8 mouse cellular contexts compared by ENCODE assay signal in the genomic region with DNA sequence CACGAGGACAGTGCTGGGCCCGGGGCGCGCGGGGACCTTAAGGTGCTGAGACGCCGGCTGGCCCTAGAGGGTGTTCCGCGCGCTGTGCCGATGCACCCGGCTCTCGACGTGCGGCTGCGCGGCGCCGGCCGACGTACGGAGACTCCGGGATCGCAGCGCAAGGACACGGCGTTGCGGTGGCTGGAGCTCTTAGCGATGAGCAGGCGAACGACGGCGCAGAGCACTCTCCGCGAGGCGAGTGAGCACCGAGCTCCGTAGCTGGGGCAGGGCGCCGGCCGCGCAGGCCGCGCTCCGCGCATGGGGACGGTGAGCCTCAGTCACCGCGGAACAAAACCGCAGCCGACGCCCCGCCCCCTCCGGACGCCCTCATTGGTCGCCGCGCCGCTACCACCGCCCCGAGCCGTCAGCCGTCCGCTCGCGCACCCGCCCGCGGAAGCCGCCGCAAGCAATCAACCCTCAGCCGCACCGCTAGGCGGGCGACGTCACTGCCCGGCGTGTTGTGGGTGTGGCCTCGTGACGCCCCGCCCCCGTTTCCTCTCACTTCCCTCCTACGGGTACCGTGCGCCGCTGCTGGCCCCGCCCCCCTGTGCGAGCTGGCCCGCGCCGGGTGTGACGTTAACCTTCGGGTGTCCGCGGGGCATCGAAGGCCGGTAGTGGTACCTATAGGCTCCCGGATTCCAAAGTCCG. TPM values are rescaled to one million over a fixed set of nuclear protein-coding genes. Genes with fewer than 3 reads are reported as not detected.
A peak's percentile ranks its signal among the peaks of the same experiment; 100 is the strongest.
DNase-seq lines count a peak whose midpoint lies in the region; ATAC-seq and TF ChIP-seq lines count a peak whose summit lies in the region.

Fam53a (minus strand) TSS at position 335 of the 687 bp plus-strand sequence.
Gm9903 (plus strand) TSS at position 625 of the 687 bp plus-strand sequence.

- H3K4me2 ChIP-seq in forebrain, embryonic 16.5 days (ENCODE audit: low read length) = peak within 1 kb of the TSS; percentile 89
- H3K4me2 ChIP-seq in lung, embryonic 14.5 days = peak within 1 kb of the TSS; percentile 83

- intact Hi-C loops in heart, postnatal 36 days (cut with DNase I) = loop anchor here (10.0 kb wide), 1 partner anchor 355 kb away; the partner anchor contains the start of gene Ctbp1

- H3K4me1 ChIP-seq in MEL (ENCODE audit: control insufficient read depth in 1 of 2, insufficient read depth in 2 of 2, low read length in 2 of 2) = peaks cover 10 to 17% of the 10 kb centered on the region in 2 experiments
- peaks cover 19% of the 10 kb centered on the region for H3K4me1 ChIP-seq in forebrain, embryonic 16.5 days (replicated peaks; ENCODE audit: control insufficient read depth, insufficient read depth, low read length)
- H3K4me1 ChIP-seq in lung, embryonic 14.5 days (ENCODE audit: insufficient read depth) = peaks cover 9% of the 10 kb centered on the region

- WGBS in forebrain, embryonic 16.5 days = under 1% methylated on average over 93 of the region's 99 CpGs
- under 1% methylated on average over 90 of the region's 99 CpGs for WGBS in lung, embryonic 14.5 days

- 0 out of 4 replicates have a peak, but pooled peaks of 1 of the 2 experiments have one; percentile 13 for TF ChIP-seq EP300 in MEL (IDR thresholded peaks at IDR 0.05; ENCODE audit: low read depth in 1 of 2, low read length in 2 of 2)

- peaks cover 0 to 17% of the 10 kb centered on the region in 2 experiments; a peak in 2 of 4 replicates for H3K36me3 ChIP-seq in MEL (ENCODE audit: control insufficient read depth in 1 of 2, insufficient read depth in 2 of 2, low read length in 2 of 2)
- H3K36me3 ChIP-seq in forebrain, embryonic 16.5 days (ENCODE audit: control insufficient read depth, insufficient read depth) = no peaks in the 10 kb centered on the region
- no peaks in the 10 kb centered on the region for H3K36me3 ChIP-seq in lung, embryonic 14.5 days (ENCODE audit: insufficient read depth)

- H3K79me2 ChIP-seq in MEL (ENCODE audit: control insufficient read depth, insufficient read depth, low read length, poor library complexity) = peaks cover 25% of the 10 kb centered on the region

- peak within 1 kb of the TSS; percentile 87 to 96 for H3K4me3 ChIP-seq in MEL (ENCODE audit: control insufficient read depth in 1 of 2, insufficient read depth in 1 of 2, low read depth in 2 of 2, low read length in 2 of 2)
- H3K4me3 ChIP-seq in forebrain, embryonic 16.5 days (replicated peaks; ENCODE audit: low read length) = peak within 1 kb of the TSS; percentile 83
- peak within 1 kb of the TSS; percentile 65 for H3K4me3 ChIP-seq in lung, embryonic 14.5 days (ENCODE audit: low read depth, low read length)

- H3K9me3 ChIP-seq in MEL (replicated peaks; ENCODE audit: insufficient read depth, low read length) = no peaks in the 10 kb centered on the region
- no peaks in the 10 kb centered on the region for H3K9me3 ChIP-seq in forebrain, embryonic 16.5 days (ENCODE audit: control insufficient read depth, low read length)
- H3K9me3 ChIP-seq in lung, embryonic 14.5 days (ENCODE audit: low read depth, low read length) = no peaks in the 10 kb centered on the region

- DNase-seq in MEL (ENCODE audit: low read depth, low spot score) = peak; percentile 99
- DNase-seq in cerebellum, adult 18-20 months = peak; percentile 100
- peak; percentile 100 for DNase-seq in heart, postnatal 36 days
- peak; percentile 99 to 100 for DNase-seq in layer of hippocampus, adult 8-10 months (ENCODE audit: low spot score in 2 of 2)
- peak; percentile 99 for DNase-seq in lung, embryonic 14.5 days
- DNase-seq in testis, postnatal 14 days (ENCODE audit: low spot score) = peak; percentile 100

- TF ChIP-seq RAD21 in MEL (IDR thresholded peaks at IDR 0.05; ENCODE audit: low read depth, low read length) = no peak

- no peak for TF ChIP-seq CTCF in MEL (IDR thresholded peaks at IDR 0.05 in 2 of 3, conservative IDR thresholded peaks at IDR 0.05 in 1 of 3; ENCODE audit: control insufficient read depth in 1 of 3, insufficient read depth in 1 of 3, low read depth in 2 of 3, low read length in 3 of 3, poor library complexity in 1 of 3, severe bottlenecking in 1 of 3)
- no peak for TF ChIP-seq CTCF in lung, embryonic 14.5 days (IDR thresholded peaks at IDR 0.05; ENCODE audit: low read depth)

- peak within 1 kb of the TSS; percentile 93 for H3K9ac ChIP-seq in MEL (ENCODE audit: control insufficient read depth, low read depth, low read length, poor library complexity, severe bottlenecking)
- H3K9ac ChIP-seq in forebrain, embryonic 16.5 days (replicated peaks; ENCODE audit: low read depth, low read length) = peak within 1 kb of the TSS; percentile 80
- H3K9ac ChIP-seq in lung, embryonic 14.5 days = peak within 1 kb of the TSS; percentile 68

- ATAC-seq in forebrain, embryonic 16.5 days = peak; percentile 97
- peak; percentile 97 for ATAC-seq in lung, embryonic 14.5 days (ENCODE audit: insufficient read depth)
- peak; percentile 92 for ATAC-seq in neutrophil, adult 5-6 weeks (ENCODE audit: extremely low read depth, insufficient number of reproducible peaks, low FRiP score, poor library complexity, severe bottlenecking)

- TF ChIP-seq POLR2A in MEL (IDR thresholded peaks at IDR 0.05; ENCODE audit: control insufficient read depth in 1 of 2, insufficient read depth in 1 of 2, low read depth in 1 of 2, low read length in 2 of 2, poor library complexity in 1 of 2) = peak; percentile 98 to 100

- H3K27me3 ChIP-seq in MEL (ENCODE audit: control insufficient read depth in 1 of 2, insufficient read depth in 2 of 2, low read length in 2 of 2) = no peaks in the 10 kb centered on the region
- no peaks in the 10 kb centered on the region for H3K27me3 ChIP-seq in forebrain, embryonic 16.5 days (replicated peaks; ENCODE audit: control insufficient read depth, insufficient read depth, low read length)
- H3K27me3 ChIP-seq in lung, embryonic 14.5 days (ENCODE audit: insufficient read depth, low read length) = no peaks in the 10 kb centered on the region

- peak within 1 kb of the TSS; percentile 93 for H3K27ac ChIP-seq in MEL (ENCODE audit: control insufficient read depth, low read depth, low read length)
- H3K27ac ChIP-seq in forebrain, embryonic 16.5 days (ENCODE audit: low read length) = peak within 1 kb of the TSS; percentile 87
- H3K27ac ChIP-seq in lung, embryonic 14.5 days (ENCODE audit: low read depth) = peak within 1 kb of the TSS; percentile 88

TF ChIP-seq in MEL, 35 proteins besides CTCF, POLR2A, EP300 and RAD21 (continues in another document):
- TF ChIP-seq MAX (IDR thresholded peaks at IDR 0.05; ENCODE audit: low read length) = peak; percentile 83
- 0 out of 2 replicates have a peak, but pooled peaks have one; percentile 53 for TF ChIP-seq POLR2AphosphoS5 (IDR thresholded peaks at IDR 0.05; ENCODE audit: borderline replicate concordance, low read depth, low read length)
- no peak for TF ChIP-seq ZC3H11A (IDR thresholded peaks at IDR 0.05; ENCODE audit: low read depth, low read length)
- TF ChIP-seq MAFK (IDR thresholded peaks at IDR 0.05; ENCODE audit: borderline replicate concordance, low read depth, low read length) = no peak
- TF ChIP-seq RCOR1 (IDR thresholded peaks at IDR 0.05; ENCODE audit: low read depth, low read length) = 0 out of 2 replicates have a peak, but pooled peaks have one; percentile 28
- peak; percentile 69 for TF ChIP-seq NRF1 (IDR thresholded peaks at IDR 0.05; ENCODE audit: insufficient read depth, low read depth, low read length, poor library complexity, severe bottlenecking)
- TF ChIP-seq MXI1 (IDR thresholded peaks at IDR 0.05; ENCODE audit: low read depth, low read length) = peak; percentile 89
- peak; percentile 45; the same call in 1 of the 2 replicates for TF ChIP-seq CHD1 (IDR thresholded peaks at IDR 0.05; ENCODE audit: low read depth, low read length)
- peak; percentile 77 for TF ChIP-seq HCFC1 (IDR thresholded peaks at IDR 0.05; ENCODE audit: low read depth, low read length)
- peak; percentile 89; the same call in 1 of the 2 replicates for TF ChIP-seq UBTF (IDR thresholded peaks at IDR 0.05; ENCODE audit: borderline replicate concordance, insufficient read depth, low read depth, low read length)
- TF ChIP-seq GATA1 (IDR thresholded peaks at IDR 0.05; ENCODE audit: low read depth, low read length) = no peak
- TF ChIP-seq USF2 (IDR thresholded peaks at IDR 0.05; ENCODE audit: borderline replicate concordance in 1 of 2, insufficient read depth in 1 of 2, low read depth in 1 of 2, low read length in 2 of 2) = 0 out of 4 replicates have a peak, but pooled peaks of 1 of the 2 experiments have one; percentile 30
- TF ChIP-seq ZMIZ1 (IDR thresholded peaks at IDR 0.05; ENCODE audit: low read depth, low read length) = peak; percentile 98
- TF ChIP-seq USF1 (IDR thresholded peaks at IDR 0.05; ENCODE audit: low read depth, low read length) = peak; percentile 90
- TF ChIP-seq JUND (IDR thresholded peaks at IDR 0.05; ENCODE audit: low read depth, low read length) = no peak
- TF ChIP-seq CHD2 (IDR thresholded peaks at IDR 0.05; ENCODE audit: low read length) = no peak
- TF ChIP-seq TBP (IDR thresholded peaks at IDR 0.05; ENCODE audit: low read depth, low read length) = peak; percentile 58; the same call in 1 of the 2 replicates
- TF ChIP-seq GABPA (IDR thresholded peaks at IDR 0.05; ENCODE audit: low read depth, low read length) = 0 out of 2 replicates have a peak, but pooled peaks have one; percentile 14
- peak; percentile 100 for TF ChIP-seq NELFE (IDR thresholded peaks at IDR 0.05; ENCODE audit: low read depth, low read length)

RNA-seq across cellular contexts. Expression of gene Fam53a, which starts in this region (rescaled TPM):
- 39.3 and 43.6 TPM in 2 replicates for total RNA-seq in MEL (2012; rRNA removed)
- 10 to 100 TPM in 1 of 2 experiments, not detected in 1; 62.8 TPM for polyA plus RNA-seq in MEL (2012; ENCODE audit: insufficient read depth in 1 of 2, insufficient read length in 2 of 2, low read depth in 1 of 2, low replicate concordance in 2 of 2, missing spikeins in 1 of 2)
- polyA plus RNA-seq in forebrain, embryonic 16.5 days (2015; fragmentation: Nextera tagmentation; extraction: Ambion mirVana) = 39.9 and 41.7 TPM in 2 replicates
- total RNA-seq in heart, postnatal 36 days (2021) = 10 to 100 TPM; 25.9 to 28.7 TPM
- 10 to 100 TPM; 23.1 to 28.3 (median 24.0) TPM for total RNA-seq in layer of hippocampus, adult 8-10 months (2022)
- polyA plus RNA-seq in lung, embryonic 14.5 days (2014; fragmentation: Nextera tagmentation; extraction: Ambion mirVana) = 63.5 and 64.4 TPM in 2 replicates
- 15.8 and 16.0 TPM in 2 replicates for total RNA-seq in neutrophil, adult 5-6 weeks (2017)

RNA-seq across cellular contexts. Expression of gene Gm9903, which starts in this region (rescaled TPM):
- total RNA-seq in MEL (2012; rRNA removed) = 0.13 and 0.19 TPM in 2 replicates
- polyA plus RNA-seq in MEL (2012; ENCODE audit: insufficient read depth in 1 of 2, insufficient read length in 2 of 2, low read depth in 1 of 2, low replicate concordance in 2 of 2, missing spikeins in 1 of 2) = under 1 TPM in 1 of 2 experiments, not detected in 1; 0.36 TPM
- 0.60 and 0.98 TPM in 2 replicates for polyA plus RNA-seq in forebrain, embryonic 16.5 days (2015; fragmentation: Nextera tagmentation; extraction: Ambion mirVana)
- total RNA-seq in heart, postnatal 36 days (2021) = under 1 TPM; 0.39 to 0.84 TPM
- total RNA-seq in layer of hippocampus, adult 8-10 months (2022) = 1 to 10 TPM in 2 of 4 experiments, under 1 TPM in 2; 0.61 to 1.1 (median 0.89) TPM
- 0.26 and 0.31 TPM in 2 replicates for polyA plus RNA-seq in lung, embryonic 14.5 days (2014; fragmentation: Nextera tagmentation; extraction: Ambion mirVana)
- 1.4 and 1.6 TPM in 2 replicates for total RNA-seq in neutrophil, adult 5-6 weeks (2017)

Comparison
In these comparisons a context has a peak if more than half of its experiments do, and no peak if none do; other contexts are left out.
1. Peak in every context shown above with its lines: DNase-seq, ATAC-seq, H3K4me3 ChIP-seq and H3K27ac ChIP-seq.